Comparison of ENCODE assay signal across 8 mouse cellular contexts in the genomic region with DNA sequence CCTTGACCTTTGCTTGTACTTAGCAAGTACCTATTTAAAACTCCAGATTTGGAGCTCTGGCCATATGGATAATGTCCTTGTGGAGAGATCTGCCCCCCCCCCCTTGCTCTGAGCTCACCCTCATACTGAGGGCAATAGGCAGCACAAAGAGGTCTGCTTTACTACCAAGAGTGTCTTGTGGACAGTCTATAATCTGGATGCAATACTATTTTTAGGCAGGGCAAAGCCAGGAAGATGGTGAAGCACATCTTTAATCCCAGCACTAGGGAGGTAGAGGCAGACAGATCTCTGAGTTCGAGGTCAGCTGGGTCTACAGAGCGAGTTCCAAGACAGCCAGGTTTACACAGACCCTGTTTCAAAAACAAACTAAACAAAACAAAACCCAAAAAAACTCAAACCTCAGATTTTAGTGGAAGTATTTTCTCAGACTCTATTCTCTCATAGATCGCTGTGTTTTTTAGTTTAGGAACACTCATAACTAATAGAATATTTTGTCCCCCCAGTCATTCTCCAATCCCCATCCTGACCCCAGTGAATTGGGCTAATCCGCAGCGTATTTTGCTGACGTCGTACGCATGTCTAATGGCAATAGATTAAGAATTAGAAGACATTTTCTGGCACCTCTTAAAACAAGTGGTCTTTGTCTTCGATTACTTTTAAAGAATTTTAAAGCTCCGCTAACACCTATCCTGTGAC. TPM values are rescaled to one million over a fixed set of nuclear protein-coding genes. Genes with fewer than 3 reads are reported as not detected.
DNase-seq lines count a peak whose midpoint lies in the region; ATAC-seq lines count a peak whose summit lies in the region.

No protein-coding gene starts in this region.

- H3K4me1 ChIP-seq in heart, embryonic 14.5 days (ENCODE audit: control insufficient read depth in 2 of 2, insufficient read depth in 2 of 2, low read length in 2 of 2), result peaks cover 3 to 8% of the 10 kb centered on the region in 2 experiments
- H3K4me1 ChIP-seq in limb, embryonic 11.5 days (ENCODE audit: control insufficient read depth, insufficient read depth, low read length), result no peaks in the 10 kb centered on the region
- H3K4me1 ChIP-seq in neural tube, embryonic 14.5 days (ENCODE audit: control insufficient read depth, insufficient read depth, low read length), result peaks cover 14% of the 10 kb centered on the region

- H3K9ac ChIP-seq in heart, embryonic 14.5 days (ENCODE audit: low read length), result peak overlapping the region; percentile 89
- H3K9ac ChIP-seq in limb, embryonic 11.5 days (ENCODE audit: low read length), result peak overlapping the region; percentile 72
- peak overlapping the region; percentile 72 for H3K9ac ChIP-seq in neural tube, embryonic 14.5 days (replicated peaks; ENCODE audit: low read depth, low read length)

- peak overlapping the region; percentile 91 for H3K4me2 ChIP-seq in heart, embryonic 14.5 days (ENCODE audit: low read length)
- H3K4me2 ChIP-seq in limb, embryonic 11.5 days (ENCODE audit: low read depth, severe bottlenecking), result peak overlapping the region; percentile 42
- peak overlapping the region; percentile 68 for H3K4me2 ChIP-seq in neural tube, embryonic 14.5 days (ENCODE audit: low read depth, low read length)

- H3K4me3 ChIP-seq in heart, embryonic 14.5 days (ENCODE audit: control insufficient read depth in 1 of 2, insufficient read depth in 1 of 2, low read depth in 1 of 2, low read length in 2 of 2), result peak overlapping the region; percentile 69 to 84
- H3K4me3 ChIP-seq in limb, embryonic 11.5 days (ENCODE audit: low read depth, low read length), result peak overlapping the region; percentile 76
- H3K4me3 ChIP-seq in neural tube, embryonic 14.5 days (ENCODE audit: low read depth, low read length), result peak overlapping the region; percentile 73

- DNase-seq in heart, adult 9 months (ENCODE audit: low spot score in 2 of 2), result no peak
- DNase-seq in MEL-GATA-1-ER (ENCODE audit: extremely low read depth, low read depth), result peak; percentile 6
- no peak for DNase-seq in limb, embryonic 11.5 days (ENCODE audit: low spot score)
- DNase-seq in ovary, postnatal 10 days (ENCODE audit: low spot score), result no peak
- no peak for DNase-seq in spleen, postnatal 14 days (ENCODE audit: low spot score in 2 of 2)

- H3K27ac ChIP-seq in heart, embryonic 14.5 days (replicated peaks in 1 of 2; ENCODE audit: control insufficient read depth in 1 of 2, insufficient read depth in 1 of 2, low read depth in 2 of 2, low read length in 2 of 2), result peak overlapping the region; percentile 36 to 75
- no peak overlapping the region for H3K27ac ChIP-seq in limb, embryonic 11.5 days (replicated peaks; ENCODE audit: low read depth, low read length)
- H3K27ac ChIP-seq in neural tube, embryonic 14.5 days (ENCODE audit: low read depth, low read length), result peak overlapping the region; percentile 70

- no peak for ATAC-seq in heart, embryonic 14.5 days (ENCODE audit: insufficient number of reproducible peaks, insufficient read depth, low FRiP score, low read depth)
- ATAC-seq in erythroblast, adult 5-6 weeks (replicated peaks; ENCODE audit: low FRiP score, poor library complexity, severe bottlenecking), result peak; percentile 79
- ATAC-seq in limb, embryonic 11.5 days (ENCODE audit: insufficient number of reproducible peaks, low FRiP score, low TSS enrichment, low read depth), result peak; percentile 28; the same call in 1 of the 2 replicates
- ATAC-seq in neural tube, embryonic 14.5 days (ENCODE audit: low read depth), result peak; percentile 42

- no peaks in the 10 kb centered on the region for H3K27me3 ChIP-seq in heart, embryonic 14.5 days (ENCODE audit: control insufficient read depth, insufficient read depth, low read length)
- no peaks in the 10 kb centered on the region for H3K27me3 ChIP-seq in limb, embryonic 11.5 days (ENCODE audit: control insufficient read depth, insufficient read depth, low read length)
- no peaks in the 10 kb centered on the region; the same call in 1 of the 2 replicates for H3K27me3 ChIP-seq in neural tube, embryonic 14.5 days (ENCODE audit: control insufficient read depth, insufficient read depth, low read length)

- no peaks in the 10 kb centered on the region for H3K9me3 ChIP-seq in heart, embryonic 14.5 days (ENCODE audit: control insufficient read depth, low read length)
- H3K9me3 ChIP-seq in limb, embryonic 11.5 days (ENCODE audit: control insufficient read depth, low read length), result no peaks in the 10 kb centered on the region
- no peaks in the 10 kb centered on the region for H3K9me3 ChIP-seq in neural tube, embryonic 14.5 days (ENCODE audit: control insufficient read depth, low read length)

- peaks cover 32% of the 10 kb centered on the region for H3K36me3 ChIP-seq in heart, embryonic 14.5 days (ENCODE audit: control insufficient read depth, insufficient read depth, low read length)
- H3K36me3 ChIP-seq in limb, embryonic 11.5 days (ENCODE audit: control insufficient read depth, insufficient read depth, low read length), result peaks cover 4% of the 10 kb centered on the region
- peaks cover 10% of the 10 kb centered on the region for H3K36me3 ChIP-seq in neural tube, embryonic 14.5 days (ENCODE audit: control insufficient read depth, insufficient read depth, low read length)

- WGBS in heart, embryonic 14.5 days, result 9% methylated on average over 10 of the region's 10 CpGs
- WGBS in limb, embryonic 11.5 days, result 14% methylated on average over 10 of the region's 10 CpGs
- 4% methylated on average over 10 of the region's 10 CpGs for WGBS in neural tube, embryonic 14.5 days

RNA-seq across cellular contexts. Expression of gene 4833420G17Rik, which starts 0.5 kb away (rescaled TPM):
- 44.4 and 45.3 TPM in 2 replicates for polyA plus RNA-seq in heart, embryonic 14.5 days (2014; fragmentation: Nextera tagmentation; extraction: Ambion mirVana)
- total RNA-seq in erythroblast, adult 5-6 weeks (2015; ENCODE audit: low replicate concordance), result 51.3 and 76.9 TPM in 2 replicates
- total RNA-seq in erythroblast, adult 5-6 weeks (2017; ENCODE audit: low replicate concordance), result 59.7 and 71.9 TPM in 2 replicates
- polyA plus RNA-seq in limb, embryonic 11.5 days (2014; fragmentation: Nextera tagmentation; extraction: Ambion mirVana), result 89.0 and 92.8 TPM in 2 replicates
- 98.6 and 122 TPM in 2 replicates for polyA plus RNA-seq in neural tube, embryonic 14.5 days (2014; fragmentation: Nextera tagmentation; extraction: Ambion mirVana)

RNA-seq across cellular contexts. Expression of gene Tmem267, which starts 25.8 kb away (rescaled TPM):
- polyA plus RNA-seq in heart, embryonic 14.5 days (2014; fragmentation: Nextera tagmentation; extraction: Ambion mirVana), result 1.7 and 2.4 TPM in 2 replicates
- total RNA-seq in erythroblast, adult 5-6 weeks (2015; ENCODE audit: low replicate concordance), result 4.2 and 6.3 TPM in 2 replicates
- total RNA-seq in erythroblast, adult 5-6 weeks (2017; ENCODE audit: low replicate concordance), result 0.43 and 0.98 TPM in 2 replicates
- 0.92 and 1.3 TPM in 2 replicates for polyA plus RNA-seq in limb, embryonic 11.5 days (2014; fragmentation: Nextera tagmentation; extraction: Ambion mirVana)
- polyA plus RNA-seq in neural tube, embryonic 14.5 days (2014; fragmentation: Nextera tagmentation; extraction: Ambion mirVana), result 5.5 and 5.7 TPM in 2 replicates

RNA-seq across cellular contexts. Expression of gene 3110070M22Rik, which starts 26.1 kb away (rescaled TPM):
- 0.77 and 1.1 TPM in 2 replicates for polyA plus RNA-seq in heart, embryonic 14.5 days (2014; fragmentation: Nextera tagmentation; extraction: Ambion mirVana)
- not detected in 2 replicates for total RNA-seq in erythroblast, adult 5-6 weeks (2015; ENCODE audit: low replicate concordance)
- not detected in 2 replicates for total RNA-seq in erythroblast, adult 5-6 weeks (2017; ENCODE audit: low replicate concordance)
- 0.84 and 1.4 TPM in 2 replicates for polyA plus RNA-seq in limb, embryonic 11.5 days (2014; fragmentation: Nextera tagmentation; extraction: Ambion mirVana)
- 2.6 TPM in 2 replicates for polyA plus RNA-seq in neural tube, embryonic 14.5 days (2014; fragmentation: Nextera tagmentation; extraction: Ambion mirVana)

RNA-seq across cellular contexts. Expression of gene Paip1, which starts 33.6 kb away (rescaled TPM):
- polyA plus RNA-seq in heart, embryonic 14.5 days (2014; fragmentation: Nextera tagmentation; extraction: Ambion mirVana), result 29.9 and 32.3 TPM in 2 replicates
- total RNA-seq in erythroblast, adult 5-6 weeks (2015; ENCODE audit: low replicate concordance), result 16.9 and 24.4 TPM in 2 replicates
- total RNA-seq in erythroblast, adult 5-6 weeks (2017; ENCODE audit: low replicate concordance), result 17.8 and 29.8 TPM in 2 replicates
- polyA plus RNA-seq in limb, embryonic 11.5 days (2014; fragmentation: Nextera tagmentation; extraction: Ambion mirVana), result 103 and 110 TPM in 2 replicates
- 156 and 170 TPM in 2 replicates for polyA plus RNA-seq in neural tube, embryonic 14.5 days (2014; fragmentation: Nextera tagmentation; extraction: Ambion mirVana)
